Mouse (Mus musculus) R1 (cell line): ENCODE measurements around the gene S100a13.

Experiments used
- DNase-seq: peaks from one replicate; pipeline ENCODE4 v3.0.0-alpha.2; 2018; ENCODE audit warnings: low read depth, low spot score

S100a13 gene

GRCm38 (mm10) chr3:90552231-90552630, 38.0 kb downstream of the S100a13 start:
- no peak for DNase-seq

- no peak for DNase-seq
Measured at GRCm38 (mm10) chr3:90555954-90556353, 41.7 kb downstream of the S100a13 start.

- no peak for DNase-seq
Measured at GRCm38 (mm10) chr3:90560008-90560628, 45.9 kb downstream of the S100a13 start, which contains the start of gene S100a3. S100a3 (plus strand) TSS chr3:90560578.
